Mouse (Mus musculus) liver, embryonic 18 days (tissue): Measurements from ENCODE around the gene Pate1. TPM values are rescaled to one million over a fixed set of nuclear protein-coding genes. Genes with fewer than 3 reads are reported as not detected.

ENCODE experiments used
- polyA plus RNA-seq: library from polyadenylated mRNA; depleted of rRNA; stranded (reverse); fragments of >200 nt; gene quantifications from 2 replicates; pipeline ENCODE4 v1.2.3, GENCODE M21; 2012; rRNA removed

Gene Pate1
- not detected in 2 replicates for polyA plus RNA-seq

GRCm38 (mm10) chr9:35687013-35687412, at the start of gene Pate1:
Pate1 (minus strand) TSS chr9:35687390.

GRCm38 (mm10) chr9:35648102-35648501, 39.1 kb downstream of the Pate1 start, which contains the start of gene Pate3:
Pate3 (minus strand) TSS chr9:35648202.

Other genes with a start within 250 kb of the Pate1 start
- gene Gm1113, start 169.1 kb downstream of the Pate1 start, polyA plus RNA-seq, result not detected in 2 replicates
- 0.08 and 0.10 TPM in 2 replicates for gene Ddx25, start 128.9 kb downstream of the Pate1 start, polyA plus RNA-seq
- gene Pus3, start 128.8 kb downstream of the Pate1 start, polyA plus RNA-seq, result 5.3 and 5.6 TPM in 2 replicates
- 0.03 and 0.08 TPM in 2 replicates for gene Pate2, start 117.1 kb downstream of the Pate1 start, polyA plus RNA-seq
- 2.3 and 2.5 TPM in 2 replicates for gene Hyls1, start 117.0 kb downstream of the Pate1 start, polyA plus RNA-seq
- not detected in 2 replicates for gene Pate4, start 75.4 kb downstream of the Pate1 start, polyA plus RNA-seq
- not detected in 2 replicates for gene Pate3, start 39.2 kb downstream of the Pate1 start, polyA plus RNA-seq
- gene Gm17677, start 53.7 kb upstream of the Pate1 start, polyA plus RNA-seq, result not detected in 2 replicates
- not detected in 2 replicates for gene Gm17727, start 90.7 kb upstream of the Pate1 start, polyA plus RNA-seq
- gene Gm27235, start 102.7 kb upstream of the Pate1 start, polyA plus RNA-seq, result not detected in 2 replicates
- gene D730048I06Rik, start 102.7 kb upstream of the Pate1 start, polyA plus RNA-seq, result not detected in 2 replicates
- gene 9230110F15Rik, start 156.8 kb upstream of the Pate1 start, polyA plus RNA-seq, result not detected in 2 replicates
- gene 9230113P08Rik, start 221.0 kb upstream of the Pate1 start, polyA plus RNA-seq, result not detected in 2 replicates